Mouse (Mus musculus) liver, embryonic 12.5 days (tissue): ENCODE measurements around the gene Ifi211. TPM values are rescaled to one million over a fixed set of nuclear protein-coding genes. Genes with fewer than 3 reads are reported as not detected.
"Not testable (repeated sequence)": the region's sequence is repeated elsewhere in the genome, so short reads cannot be mapped to it uniquely, and the experiment has no call there.

Source experiments
- ATAC-seq: fragments of 200-750 bp; cut with Nextera tagmentation; 2 replicates; pipeline ENCODE4 v1.8.0; 2017; ENCODE audit warnings: moderate number of reproducible peaks, mild to moderate bottlenecking, moderate library complexity
- H3K27ac ChIP-seq: fragments of 300-500 bp; sonication (generic); 2 replicates; pipeline ENCODE4 v1.5.1; 2016; ENCODE audit warnings: mild to moderate bottlenecking
- H3K27me3 ChIP-seq: fragments of 300-500 bp; sonication (generic); replicated peaks from 2 replicates; pipeline ENCODE4 v1.6.1; 2016; ENCODE audit warnings: mild to moderate bottlenecking, moderate library complexity
- H3K36me3 ChIP-seq: fragments of 300-500 bp; sonication (generic); 2 replicates; pipeline ENCODE4 v1.6.1; 2016; ENCODE audit warnings: mild to moderate bottlenecking, moderate library complexity
- H3K4me1 ChIP-seq: fragments of 300-500 bp; sonication (generic); 2 replicates; pipeline ENCODE4 v1.6.1; 2016
- H3K4me2 ChIP-seq: fragments of 300-500 bp; sonication (generic); 2 replicates; pipeline ENCODE4 v1.6.1; 2016; ENCODE audit warnings: mild to moderate bottlenecking, moderate library complexity
- H3K4me3 ChIP-seq: fragments of 300-500 bp; sonication (generic); 2 replicates; pipeline ENCODE4 v1.5.1; 2016; ENCODE audit warnings: mild to moderate bottlenecking, moderate library complexity
- H3K9ac ChIP-seq: fragments of 300-500 bp; sonication (generic); 2 replicates; pipeline ENCODE4 v1.6.1; 2016; ENCODE audit warnings: mild to moderate bottlenecking, moderate library complexity
- H3K9me3 ChIP-seq: fragments of 300-500 bp; sonication (generic); replicated peaks from 2 replicates; pipeline ENCODE4 v1.6.1; 2016; ENCODE audit warnings: mild to moderate bottlenecking, moderate library complexity
- WGBS: fragments of 180-500 bp; shearing (Covaris S2); methylation state at CpG from one replicate; pipeline ENCODE4 v1.1.7; 2016; ENCODE audit not compliant: insufficient replicate concordance; 5-methylcytosine and 5-hydroxymethylcytosine counted together
- polyA plus RNA-seq: library from polyadenylated mRNA; unstranded; fragments of >200 nt; fragmentation: Nextera tagmentation; extraction: Ambion mirVana; gene quantifications from 2 replicates; pipeline ENCODE4 v1.2.1, GENCODE M21; 2016

The Ifi211 gene
- polyA plus RNA-seq, 1 experiment from 2014 or later, result 0.98 TPM

GRCm38 (mm10) chr1:173913256-173913791 is 478 bp upstream of the Ifi211 start:
- ATAC-seq, result not testable (repeated sequence)

GRCm38 (mm10) chr1:173911808-173912464 is 910 bp downstream of the Ifi211 start:
- ATAC-seq, result no peak
- Histone ChIP-seq H3K27ac (no peak overlapping the region), H3K36me3 (no peaks in the 10 kb centered on the region), H3K4me3 (no peak overlapping the region), H3K9me3 (no peaks in the 10 kb centered on the region), H3K4me1 (no peaks in the 10 kb centered on the region), H3K27me3 (no peaks in the 10 kb centered on the region), H3K9ac (no peak overlapping the region), H3K4me2 (no peak overlapping the region)
- WGBS, result 62% methylated on average over 2 of the region's 2 CpGs

More at GRCm38 (mm10) chr1:173913256-173913791, 478 bp upstream of the Ifi211 start:
- H3K4me1 ChIP-seq, H3K9me3 ChIP-seq, H3K4me3 ChIP-seq, H3K36me3 ChIP-seq, H3K27ac ChIP-seq, H3K27me3 ChIP-seq, H3K4me2 ChIP-seq, H3K9ac ChIP-seq: not testable (repeated sequence)

- H3K27me3 ChIP-seq, H3K9ac ChIP-seq, H3K4me2 ChIP-seq, H3K4me3 ChIP-seq, H3K9me3 ChIP-seq, ATAC-seq, H3K27ac ChIP-seq, H3K4me1 ChIP-seq, H3K36me3 ChIP-seq: not testable (repeated sequence)
These were observed 4.5 kb downstream of the Ifi211 start for GRCm38 (mm10) chr1:173908390-173908789.

GRCm38 (mm10) chr1:173905885-173906284 is 7.0 kb downstream of the Ifi211 start:
- H3K4me3 ChIP-seq, H3K27ac ChIP-seq, H3K4me2 ChIP-seq, H3K9ac ChIP-seq, ATAC-seq, H3K36me3 ChIP-seq, H3K9me3 ChIP-seq, H3K4me1 ChIP-seq, H3K27me3 ChIP-seq: not testable (repeated sequence)
- 68% methylated on average over 4 of the region's 4 CpGs for WGBS

GRCm38 (mm10) chr1:173889741-173890140 is 23.1 kb downstream of the Ifi211 start:
- not testable (repeated sequence) for H3K9me3 ChIP-seq, ATAC-seq, H3K4me1 ChIP-seq, H3K27ac ChIP-seq, H3K36me3 ChIP-seq, H3K9ac ChIP-seq, H3K27me3 ChIP-seq, H3K4me2 ChIP-seq, H3K4me3 ChIP-seq

GRCm38 (mm10) chr1:173887026-173887787 is 25.6 kb downstream of the Ifi211 start:
- not testable (repeated sequence) for ATAC-seq, H3K9me3 ChIP-seq, H3K9ac ChIP-seq, H3K4me3 ChIP-seq, H3K27ac ChIP-seq, H3K4me1 ChIP-seq, H3K27me3 ChIP-seq, H3K4me2 ChIP-seq, H3K36me3 ChIP-seq
- WGBS, result 50% methylated on average over 1 of the region's 2 CpGs

- 63% methylated on average over 3 of the region's 3 CpGs for whole genome bisulfite sequencing
- H3K9ac ChIP-seq, H3K4me2 ChIP-seq, H3K4me3 ChIP-seq, ATAC-seq, H3K27ac ChIP-seq, H3K9me3 ChIP-seq, H3K4me1 ChIP-seq, H3K27me3 ChIP-seq, H3K36me3 ChIP-seq: not testable (repeated sequence)
These were observed 32.7 kb downstream of the Ifi211 start for GRCm38 (mm10) chr1:173880004-173880666.

GRCm38 (mm10) chr1:173879225-173879987 is 33.4 kb downstream of the Ifi211 start:
- H3K27me3 ChIP-seq, H3K4me3 ChIP-seq, H3K9ac ChIP-seq, H3K36me3 ChIP-seq, H3K9me3 ChIP-seq, H3K4me2 ChIP-seq, H3K4me1 ChIP-seq, ATAC-seq, H3K27ac ChIP-seq: not testable (repeated sequence)
- WGBS, result 57% methylated on average over 5 of the region's 5 CpGs

GRCm38 (mm10) chr1:173878264-173878663 is 34.6 kb downstream of the Ifi211 start:
- not testable (repeated sequence) for H3K9ac ChIP-seq, H3K4me2 ChIP-seq, H3K27ac ChIP-seq, ATAC-seq, H3K36me3 ChIP-seq, H3K27me3 ChIP-seq, H3K4me3 ChIP-seq, H3K9me3 ChIP-seq, H3K4me1 ChIP-seq
- 67% methylated on average over 6 of the region's 6 CpGs for WGBS

- not testable (repeated sequence) for H3K27me3 ChIP-seq, ATAC-seq, H3K4me3 ChIP-seq, H3K9ac ChIP-seq, H3K4me2 ChIP-seq, H3K27ac ChIP-seq, H3K36me3 ChIP-seq, H3K9me3 ChIP-seq, H3K4me1 ChIP-seq
- WGBS, result 68% methylated on average over 1 of the region's 1 CpGs
These were observed 35.7 kb downstream of the Ifi211 start for GRCm38 (mm10) chr1:173877125-173877524.

GRCm38 (mm10) chr1:173868586-173868985 is 44.3 kb downstream of the Ifi211 start:
- not testable (repeated sequence) for H3K27me3 ChIP-seq, H3K27ac ChIP-seq, H3K4me1 ChIP-seq, H3K9ac ChIP-seq, H3K9me3 ChIP-seq, H3K4me2 ChIP-seq, H3K4me3 ChIP-seq, H3K36me3 ChIP-seq, ATAC-seq
- 75% methylated on average over 1 of the region's 1 CpGs for WGBS

- Histone ChIP-seq H3K27ac (peak overlapping the region; percentile 64), H3K4me2 (no peak overlapping the region), H3K9me3 (no peaks in the 10 kb centered on the region), H3K4me1 (no peaks in the 10 kb centered on the region), H3K27me3 (no peaks in the 10 kb centered on the region), H3K36me3 (no peaks in the 10 kb centered on the region), H3K9ac (no peak overlapping the region), H3K4me3 (no peak overlapping the region)
- 66% methylated on average over 12 of the region's 12 CpGs for WGBS
- ATAC-seq, result peak; percentile 99
These were observed 46.3 kb downstream of the Ifi211 start for GRCm38 (mm10) chr1:173866504-173866903.
